In genomic region chr5:139309946-139310345, GRCm38 (mm10) we compare ENCODE assay signal across 34 mouse cellular contexts. TPM values are rescaled to one million over a fixed set of nuclear protein-coding genes. Genes with fewer than 3 reads are reported as not detected.
DNase-seq lines count a peak whose midpoint lies in the region; ATAC-seq and TF ChIP-seq lines count a peak whose summit lies in the region.
"Had no signal": no experiment of that assay in that cellular context is flagged by ENCODE, and none has a peak within 500 bp of the region (broad histone marks: within the 10 kb centered on the region; RNA-seq: fewer than 3 reads in every experiment).

No protein-coding gene starts in this region.

- H3K9ac ChIP-seq in intestine, embryonic 16.5 days (ENCODE audit: low read depth, low read length), result no peak overlapping the region
- H3K9ac ChIP-seq in intestine, embryonic 15.5 days, result no peak overlapping the region
- no peak overlapping the region for H3K9ac ChIP-seq in stomach, postnatal 0 days (ENCODE audit: low read length)
- H3K9ac ChIP-seq in forebrain, embryonic 16.5 days (replicated peaks; ENCODE audit: low read depth, low read length), result no peak overlapping the region
- H3K9ac ChIP-seq: embryonic facial prominence, embryonic 12.5 days; hindbrain, embryonic 15.5 days; limb, embryonic 15.5 days; liver, embryonic 14.5 days; lung, embryonic 14.5 days; stomach, embryonic 15.5 days had no signal

- no peaks in the 10 kb centered on the region for H3K9me3 ChIP-seq in intestine, embryonic 16.5 days (ENCODE audit: control insufficient read depth, low read length)
- H3K9me3 ChIP-seq in intestine, embryonic 15.5 days, result no peaks in the 10 kb centered on the region
- H3K9me3 ChIP-seq in stomach, postnatal 0 days (ENCODE audit: control insufficient read depth, low read length), result no peaks in the 10 kb centered on the region
- H3K9me3 ChIP-seq in forebrain, embryonic 16.5 days (ENCODE audit: control insufficient read depth, low read length), result no peaks in the 10 kb centered on the region
- H3K9me3 ChIP-seq: embryonic facial prominence, embryonic 12.5 days; heart, embryonic 10.5 days; limb, embryonic 15.5 days; stomach, embryonic 15.5 days had no signal

- no peak for TF ChIP-seq EP300 in stomach, postnatal 0 days (optimal IDR thresholded peaks at IDR 0.05)

- no peaks in the 10 kb centered on the region for H3K36me3 ChIP-seq in intestine, embryonic 16.5 days (ENCODE audit: control insufficient read depth, insufficient read depth, low read length)
- no peaks in the 10 kb centered on the region for H3K36me3 ChIP-seq in intestine, embryonic 15.5 days
- H3K36me3 ChIP-seq in stomach, postnatal 0 days (ENCODE audit: control insufficient read depth, insufficient read depth, low read length), result no peaks in the 10 kb centered on the region
- H3K36me3 ChIP-seq in forebrain, embryonic 16.5 days (ENCODE audit: control insufficient read depth, insufficient read depth), result no peaks in the 10 kb centered on the region
- H3K36me3 ChIP-seq: embryonic facial prominence, embryonic 12.5 days; heart, embryonic 10.5 days; hindbrain, embryonic 15.5 days; limb, embryonic 15.5 days; stomach, embryonic 15.5 days had no signal

- no peak overlapping the region for H3K4me3 ChIP-seq in intestine, embryonic 16.5 days (ENCODE audit: low read length)
- no peak overlapping the region for H3K4me3 ChIP-seq in intestine, embryonic 15.5 days (replicated peaks)
- H3K4me3 ChIP-seq in stomach, postnatal 0 days (ENCODE audit: low read depth, low read length), result no peak overlapping the region
- H3K4me3 ChIP-seq in forebrain, embryonic 16.5 days (replicated peaks; ENCODE audit: low read length), result no peak overlapping the region
- H3K4me3 ChIP-seq: embryonic facial prominence, embryonic 12.5 days; gastrocnemius, adult 2 months; heart, embryonic 10.5 days; hindbrain, embryonic 15.5 days; left cerebral cortex, adult 2 months; limb, embryonic 15.5 days; stomach, embryonic 15.5 days had no signal

- ATAC-seq in intestine, embryonic 16.5 days, result 0 out of 2 replicates have a peak, but pooled peaks have one; percentile 39
- no peak for ATAC-seq in intestine, embryonic 15.5 days
- ATAC-seq in common myeloid progenitor, adult 5-6 weeks (replicated peaks; ENCODE audit: low read depth, poor library complexity, severe bottlenecking), result 0 out of 2 replicates have a peak, but pooled peaks have one; percentile 50
- ATAC-seq in megakaryocyte progenitor cell, adult 5-6 weeks (replicated peaks; ENCODE audit: poor library complexity), result peak; percentile 52; the same call in 1 of the 2 replicates
- peak; percentile 66; the same call in 1 of the 2 replicates for ATAC-seq in stomach, postnatal 0 days (ENCODE audit: low FRiP score, low TSS enrichment)
- ATAC-seq in forebrain, embryonic 16.5 days, result no peak

- peaks cover 8% of the 10 kb centered on the region for H3K4me1 ChIP-seq in intestine, embryonic 16.5 days (ENCODE audit: control insufficient read depth, insufficient read depth, low read length)
- peaks cover 4% of the 10 kb centered on the region; the same call in 1 of the 2 replicates for H3K4me1 ChIP-seq in intestine, embryonic 15.5 days (replicated peaks)
- no peaks in the 10 kb centered on the region for H3K4me1 ChIP-seq in stomach, postnatal 0 days (replicated peaks; ENCODE audit: control insufficient read depth, insufficient read depth)
- no peaks in the 10 kb centered on the region for H3K4me1 ChIP-seq in forebrain, embryonic 16.5 days (replicated peaks; ENCODE audit: control insufficient read depth, insufficient read depth, low read length)
- H3K4me1 ChIP-seq: embryonic facial prominence, embryonic 12.5 days; heart, embryonic 10.5 days; hindbrain, embryonic 15.5 days; limb, embryonic 15.5 days; stomach, embryonic 15.5 days had no signal

- no peak for TF ChIP-seq CTCF in stomach, postnatal 0 days (IDR thresholded peaks at IDR 0.05; ENCODE audit: low read depth)

- no peak overlapping the region for H3K4me2 ChIP-seq in intestine, embryonic 16.5 days (ENCODE audit: low read depth, low read length)
- no peak overlapping the region for H3K4me2 ChIP-seq in intestine, embryonic 15.5 days (replicated peaks)
- H3K4me2 ChIP-seq in stomach, postnatal 0 days (replicated peaks; ENCODE audit: low read depth), result no peak overlapping the region
- no peak overlapping the region for H3K4me2 ChIP-seq in forebrain, embryonic 16.5 days (ENCODE audit: low read length)
- H3K4me2 ChIP-seq: embryonic facial prominence, embryonic 12.5 days; hindbrain, embryonic 15.5 days; limb, embryonic 15.5 days; lung, embryonic 14.5 days; stomach, embryonic 15.5 days had no signal

- WGBS in intestine, embryonic 16.5 days, result 64% methylated on average over 3 of the region's 3 CpGs
- WGBS in intestine, embryonic 15.5 days, result 55% methylated on average over 3 of the region's 3 CpGs
- 53% methylated on average over 3 of the region's 3 CpGs for WGBS in stomach, postnatal 0 days
- WGBS in forebrain, embryonic 16.5 days, result 72% methylated on average over 3 of the region's 3 CpGs

- no peaks in the 10 kb centered on the region for H3K27me3 ChIP-seq in intestine, embryonic 16.5 days (replicated peaks; ENCODE audit: control insufficient read depth, insufficient read depth, low read length)
- H3K27me3 ChIP-seq in intestine, embryonic 15.5 days (replicated peaks), result no peaks in the 10 kb centered on the region
- H3K27me3 ChIP-seq in stomach, postnatal 0 days (ENCODE audit: control insufficient read depth, insufficient read depth, low read length), result no peaks in the 10 kb centered on the region
- no peaks in the 10 kb centered on the region for H3K27me3 ChIP-seq in forebrain, embryonic 16.5 days (replicated peaks; ENCODE audit: control insufficient read depth, insufficient read depth, low read length)
- H3K27me3 ChIP-seq: embryonic facial prominence, embryonic 12.5 days; hindbrain, embryonic 15.5 days; limb, embryonic 15.5 days; stomach, embryonic 15.5 days had no signal

- H3K27ac ChIP-seq in intestine, embryonic 16.5 days (ENCODE audit: low read length), result no peak overlapping the region
- H3K27ac ChIP-seq in intestine, embryonic 15.5 days, result no peak overlapping the region
- no peak overlapping the region for H3K27ac ChIP-seq in stomach, postnatal 0 days (replicated peaks)
- no peak overlapping the region for H3K27ac ChIP-seq in forebrain, embryonic 16.5 days (ENCODE audit: low read length)
- H3K27ac ChIP-seq: embryonic facial prominence, embryonic 12.5 days; gastrocnemius, adult 2 months; heart, embryonic 10.5 days; hindbrain, embryonic 15.5 days; kidney, postnatal 0 days; left cerebral cortex, adult 2 months; limb, embryonic 15.5 days; liver, embryonic 14.5 days; stomach, embryonic 15.5 days had no signal

- no peak for DNase-seq in stomach, postnatal 0 days (ENCODE audit: low spot score)
- no peak for DNase-seq in layer of hippocampus, adult 11-12 months (ENCODE audit: low spot score)
- no peak for DNase-seq in adrenal gland, postnatal 4 days (ENCODE audit: low spot score in 2 of 2)
- DNase-seq: adrenal gland, postnatal 25 days; cerebellum, adult 11 months; cerebellum, adult 9-11 months; gastrocnemius, adult 2 months; heart, postnatal 4 days; kidney, adult 2 months; left cerebral cortex, postnatal 4 days; lung, embryonic 14.5 days; retina, postnatal 1 day; right cerebral cortex, postnatal 25 days; thymus, adult 2 months had no signal

RNA-seq across cellular contexts. Expression of gene Adap1, which starts 15.5 kb away (rescaled TPM):
- polyA plus RNA-seq in intestine, embryonic 16.5 days (2015; fragmentation: Nextera tagmentation; extraction: Ambion mirVana), result 5.3 and 6.3 TPM in 2 replicates
- polyA plus RNA-seq in intestine, embryonic 15.5 days (2015; fragmentation: Nextera tagmentation; extraction: Ambion mirVana), result 20.1 and 20.5 TPM in 2 replicates
- total RNA-seq in common myeloid progenitor, adult 5-6 weeks (2017), result 15.8 and 25.8 TPM in 2 replicates
- total RNA-seq in megakaryocyte progenitor cell, adult 5-6 weeks (2015), result 23.8 and 27.4 TPM in 2 replicates
- total RNA-seq in megakaryocyte progenitor cell, adult 5-6 weeks (2017), result 29.9 and 47.0 TPM in 2 replicates
- polyA plus RNA-seq in stomach, postnatal 0 days (2015; fragmentation: Nextera tagmentation; extraction: Ambion mirVana), result 13.8 and 14.9 TPM in 2 replicates
- polyA plus RNA-seq in forebrain, embryonic 16.5 days (2015; fragmentation: Nextera tagmentation; extraction: Ambion mirVana), result 21.5 and 35.5 TPM in 2 replicates
- 1 to 10 TPM; 6.2 to 8.0 TPM for total RNA-seq in adrenal gland, postnatal 4 days (2021)

RNA-seq across cellular contexts. Expression of gene Cox19, which starts 41.3 kb away (rescaled TPM):
- polyA plus RNA-seq in intestine, embryonic 16.5 days (2015; fragmentation: Nextera tagmentation; extraction: Ambion mirVana), result 183 and 195 TPM in 2 replicates
- 162 and 168 TPM in 2 replicates for polyA plus RNA-seq in intestine, embryonic 15.5 days (2015; fragmentation: Nextera tagmentation; extraction: Ambion mirVana)
- 10.9 and 17.8 TPM in 2 replicates for total RNA-seq in common myeloid progenitor, adult 5-6 weeks (2017)
- 30.3 and 32.1 TPM in 2 replicates for total RNA-seq in megakaryocyte progenitor cell, adult 5-6 weeks (2015)
- total RNA-seq in megakaryocyte progenitor cell, adult 5-6 weeks (2017), result 27.1 and 29.3 TPM in 2 replicates
- polyA plus RNA-seq in stomach, postnatal 0 days (2015; fragmentation: Nextera tagmentation; extraction: Ambion mirVana), result 109 and 114 TPM in 2 replicates
- polyA plus RNA-seq in forebrain, embryonic 16.5 days (2015; fragmentation: Nextera tagmentation; extraction: Ambion mirVana), result 90.6 and 97.9 TPM in 2 replicates
- 10 to 100 TPM; 62.9 to 65.6 TPM for total RNA-seq in adrenal gland, postnatal 4 days (2021)

RNA-seq across cellular contexts. Expression of gene Cyp2w1, which starts 42.5 kb away (rescaled TPM):
- polyA plus RNA-seq in intestine, embryonic 16.5 days (2015; fragmentation: Nextera tagmentation; extraction: Ambion mirVana), result 33.9 and 44.0 TPM in 2 replicates
- polyA plus RNA-seq in intestine, embryonic 15.5 days (2015; fragmentation: Nextera tagmentation; extraction: Ambion mirVana), result 23.5 and 25.8 TPM in 2 replicates
- total RNA-seq in common myeloid progenitor, adult 5-6 weeks (2017), result not detected in 2 replicates
- not detected in 2 replicates for total RNA-seq in megakaryocyte progenitor cell, adult 5-6 weeks (2015)
- total RNA-seq in megakaryocyte progenitor cell, adult 5-6 weeks (2017), result not detected in 2 replicates
- 4.8 and 8.5 TPM in 2 replicates for polyA plus RNA-seq in stomach, postnatal 0 days (2015; fragmentation: Nextera tagmentation; extraction: Ambion mirVana)
- polyA plus RNA-seq in forebrain, embryonic 16.5 days (2015; fragmentation: Nextera tagmentation; extraction: Ambion mirVana), result not detected in 2 replicates
- not detected for total RNA-seq in adrenal gland, postnatal 4 days (2021)
- total RNA-seq: adrenal gland, postnatal 25 days; gastrocnemius, adult 2 months; gastrocnemius, postnatal 4 days; heart, postnatal 4 days; layer of hippocampus, postnatal 10 days; left cerebral cortex, adult 2 months; left cerebral cortex, postnatal 4 days; midbrain, postnatal 0 days had no signal
- polyA plus RNA-seq: forebrain, embryonic 11.5 days; heart, embryonic 10.5 days; heart, embryonic 16.5 days; hindbrain, embryonic 15.5 days; kidney, adult 2 months; kidney, postnatal 0 days; lung, embryonic 14.5 days; midbrain, postnatal 0 days; neural tube, embryonic 11.5 days; spleen, adult 2 months had no signal

RNA-seq across cellular contexts. Expression of gene Get4, which starts 57.8 kb away (rescaled TPM):
- 136 and 143 TPM in 2 replicates for polyA plus RNA-seq in intestine, embryonic 16.5 days (2015; fragmentation: Nextera tagmentation; extraction: Ambion mirVana)
- polyA plus RNA-seq in intestine, embryonic 15.5 days (2015; fragmentation: Nextera tagmentation; extraction: Ambion mirVana), result 147 and 148 TPM in 2 replicates
- 13.4 and 31.2 TPM in 2 replicates for total RNA-seq in common myeloid progenitor, adult 5-6 weeks (2017)
- 23.0 and 39.2 TPM in 2 replicates for total RNA-seq in megakaryocyte progenitor cell, adult 5-6 weeks (2015)
- 17.4 and 27.4 TPM in 2 replicates for total RNA-seq in megakaryocyte progenitor cell, adult 5-6 weeks (2017)
- 132 and 133 TPM in 2 replicates for polyA plus RNA-seq in stomach, postnatal 0 days (2015; fragmentation: Nextera tagmentation; extraction: Ambion mirVana)
- polyA plus RNA-seq in forebrain, embryonic 16.5 days (2015; fragmentation: Nextera tagmentation; extraction: Ambion mirVana), result 133 and 135 TPM in 2 replicates
- total RNA-seq in adrenal gland, postnatal 4 days (2021), result 100 to 1,000 TPM; 102 to 118 TPM

Comparison
In these comparisons a context has a peak if more than half of its experiments do, and no peak if none do; other contexts are left out.
1. ATAC-seq: peak in intestine, embryonic 16.5 days (single experiment), common myeloid progenitor, adult 5-6 weeks (single experiment), megakaryocyte progenitor cell, adult 5-6 weeks (single experiment) and stomach, postnatal 0 days (single experiment); none in intestine, embryonic 15.5 days (single experiment) and forebrain, embryonic 16.5 days (single experiment).